Mouse (Mus musculus) E14TG2a.4 (cell line): ENCODE data around the gene Mtor.

ENCODE experiments used
- CTCF ChIP-seq: conservative IDR thresholded peaks from 2 replicates; pipeline ENCODE4 v1.5.1; 2014; ENCODE audit warnings: low read length
- NANOG ChIP-seq: IDR thresholded peaks from 2 replicates; pipeline ENCODE4 v1.6.1; 2014; ENCODE audit warnings: borderline replicate concordance, low read length, mixed read lengths
- POU5F1 ChIP-seq: IDR thresholded peaks from 2 replicates; pipeline ENCODE4 v1.6.1; 2014; ENCODE audit warnings: low read length, borderline replicate concordance

DNA sequence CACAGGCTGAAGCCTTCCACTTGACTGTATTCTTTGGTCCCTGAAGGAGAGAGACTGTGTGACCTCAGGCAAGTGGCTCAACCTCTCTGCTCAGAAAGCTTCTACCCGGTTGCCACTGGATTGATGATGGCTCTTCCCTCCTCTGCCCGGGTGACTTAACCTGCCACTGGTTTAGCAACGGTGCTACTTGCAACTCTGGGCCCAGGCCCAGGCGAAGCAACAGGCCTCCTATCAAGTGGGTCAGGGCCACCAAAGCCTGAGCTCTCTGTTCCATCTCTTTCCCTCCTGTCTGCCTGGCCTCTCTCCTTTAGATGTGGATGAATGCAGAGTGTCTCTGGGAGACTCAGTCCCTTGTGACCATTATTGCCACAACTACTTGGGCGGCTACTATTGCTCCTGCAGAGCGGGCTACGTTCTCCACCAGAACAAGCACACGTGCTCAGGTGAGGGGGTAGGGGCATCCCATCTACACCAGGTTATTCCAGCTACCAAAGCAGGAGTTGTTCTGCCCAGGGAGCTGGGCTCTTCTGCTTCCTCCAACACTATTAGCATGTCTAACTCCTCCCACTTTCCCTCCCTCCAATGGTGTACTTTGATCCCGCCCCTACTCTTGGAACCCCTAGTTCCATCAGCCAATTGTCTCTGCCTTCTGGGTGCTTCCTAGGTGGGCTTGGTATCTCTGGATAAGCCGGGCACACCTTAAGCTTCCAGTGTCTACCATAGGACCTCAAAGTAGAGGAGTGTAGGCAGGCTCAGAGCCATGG is 155.1 kb downstream of the Mtor start:
- no peak for TF ChIP-seq CTCF
- no peak for TF ChIP-seq NANOG
- no peak for TF ChIP-seq POU5F1
